ENCODE assay signal across 24 mouse cellular contexts in genomic region chr4:100435281-100436168, GRCm38 (mm10). TPM values are rescaled to one million over a fixed set of nuclear protein-coding genes. Genes with fewer than 3 reads are reported as not detected.
DNase-seq lines count a peak whose midpoint lies in the region; ATAC-seq and TF ChIP-seq lines count a peak whose summit lies in the region.
"Had no signal": no experiment of that assay in that cellular context is flagged by ENCODE, and none has a peak within 500 bp of the region (broad histone marks: within the 10 kb centered on the region; RNA-seq: fewer than 3 reads in every experiment).

No protein-coding gene starts in this region.

- no peaks in the 10 kb centered on the region for H3K36me3 ChIP-seq in embryonic facial prominence, embryonic 11.5 days (replicated peaks; ENCODE audit: control insufficient read depth, insufficient read depth, low read depth, low read length)
- peaks cover 2% of the 10 kb centered on the region; the same call in 1 of the 2 replicates for H3K36me3 ChIP-seq in embryonic facial prominence, embryonic 10.5 days (replicated peaks)
- no peaks in the 10 kb centered on the region for H3K36me3 ChIP-seq in lung, embryonic 14.5 days (ENCODE audit: insufficient read depth)
- H3K36me3 ChIP-seq in limb, embryonic 13.5 days, result peaks cover under 1% of the 10 kb centered on the region; the same call in 1 of the 2 replicates
- no peaks in the 10 kb centered on the region for H3K36me3 ChIP-seq in midbrain, embryonic 10.5 days
- H3K36me3 ChIP-seq: forebrain, embryonic 12.5 days; heart, embryonic 10.5 days; hindbrain, embryonic 13.5 days had no signal

- no peak for ATAC-seq in embryonic facial prominence, embryonic 11.5 days (replicated peaks; ENCODE audit: insufficient number of reproducible peaks, low FRiP score, low TSS enrichment, low read depth)
- peak; percentile 94 for ATAC-seq in lung, embryonic 14.5 days (ENCODE audit: insufficient read depth)
- peak; percentile 72; the same call in 1 of the 2 replicates for ATAC-seq in limb, embryonic 13.5 days (ENCODE audit: low FRiP score, low read depth)

- no peak overlapping the region for H3K27ac ChIP-seq in embryonic facial prominence, embryonic 11.5 days (replicated peaks; ENCODE audit: low read depth, low read length)
- no peak overlapping the region for H3K27ac ChIP-seq in embryonic facial prominence, embryonic 10.5 days (replicated peaks)
- 0 out of 2 replicates have a peak overlapping the region, but pooled peaks have one; percentile 19 for H3K27ac ChIP-seq in lung, embryonic 14.5 days (ENCODE audit: low read depth)
- no peak overlapping the region for H3K27ac ChIP-seq in limb, embryonic 13.5 days
- no peak overlapping the region for H3K27ac ChIP-seq in midbrain, embryonic 10.5 days (replicated peaks)
- H3K27ac ChIP-seq: forebrain, embryonic 12.5 days; heart, embryonic 10.5 days; hindbrain, embryonic 13.5 days had no signal

- 51% methylated on average over 8 of the region's 8 CpGs for whole genome bisulfite sequencing in embryonic facial prominence, embryonic 11.5 days
- whole genome bisulfite sequencing in embryonic facial prominence, embryonic 10.5 days, result 63% methylated on average over 8 of the region's 8 CpGs
- 20% methylated on average over 8 of the region's 8 CpGs for WGBS in lung, embryonic 14.5 days
- WGBS in limb, embryonic 13.5 days, result 21% methylated on average over 8 of the region's 8 CpGs
- WGBS in midbrain, embryonic 10.5 days, result 85% methylated on average over 8 of the region's 8 CpGs

- no peaks in the 10 kb centered on the region for H3K9me3 ChIP-seq in embryonic facial prominence, embryonic 11.5 days (replicated peaks; ENCODE audit: control insufficient read depth, low read length)
- no peaks in the 10 kb centered on the region for H3K9me3 ChIP-seq in embryonic facial prominence, embryonic 10.5 days
- no peaks in the 10 kb centered on the region for H3K9me3 ChIP-seq in lung, embryonic 14.5 days (ENCODE audit: low read depth, low read length)
- H3K9me3 ChIP-seq in limb, embryonic 13.5 days, result 0 out of 2 replicates have a peak, but pooled peaks cover under 1% of the 10 kb centered on the region
- H3K9me3 ChIP-seq in midbrain, embryonic 10.5 days (replicated peaks), result no peaks in the 10 kb centered on the region
- H3K9me3 ChIP-seq: forebrain, embryonic 12.5 days; heart, embryonic 10.5 days; hindbrain, embryonic 13.5 days had no signal

- no peak overlapping the region for H3K4me2 ChIP-seq in embryonic facial prominence, embryonic 11.5 days (ENCODE audit: low read depth, low read length)
- 0 out of 2 replicates have a peak overlapping the region, but pooled peaks have one; percentile 23 for H3K4me2 ChIP-seq in lung, embryonic 14.5 days
- no peak overlapping the region for H3K4me2 ChIP-seq in limb, embryonic 13.5 days (replicated peaks)
- H3K4me2 ChIP-seq: forebrain, embryonic 12.5 days; hindbrain, embryonic 13.5 days had no signal

- H3K27me3 ChIP-seq in embryonic facial prominence, embryonic 11.5 days (ENCODE audit: control insufficient read depth, insufficient read depth, low read length), result no peaks in the 10 kb centered on the region
- no peaks in the 10 kb centered on the region for H3K27me3 ChIP-seq in embryonic facial prominence, embryonic 10.5 days (replicated peaks; ENCODE audit: low read depth, poor library complexity, severe bottlenecking)
- no peaks in the 10 kb centered on the region for H3K27me3 ChIP-seq in lung, embryonic 14.5 days (ENCODE audit: insufficient read depth, low read length)
- H3K27me3 ChIP-seq in limb, embryonic 13.5 days, result peaks cover 32% of the 10 kb centered on the region; the same call in 1 of the 2 replicates
- H3K27me3 ChIP-seq in midbrain, embryonic 10.5 days (ENCODE audit: low read depth, poor library complexity, severe bottlenecking), result no peaks in the 10 kb centered on the region
- H3K27me3 ChIP-seq: forebrain, embryonic 12.5 days; hindbrain, embryonic 13.5 days had no signal

- DNase-seq in embryonic facial prominence, embryonic 11.5 days (ENCODE audit: low spot score), result peak; percentile 73
- no peak for DNase-seq in embryonic facial prominence, embryonic 10.5 days (ENCODE audit: low spot score)
- DNase-seq in lung, embryonic 14.5 days, result peak; percentile 95
- no peak for DNase-seq in lung, postnatal 10 days
- peak; percentile 44 for DNase-seq in embryo, embryonic 11.5 days (ENCODE audit: low read depth, low spot score)
- DNase-seq in adrenal gland, adult 2 months, result no peak
- no peak for DNase-seq in midbrain, embryonic 10.5 days (ENCODE audit: low spot score)
- DNase-seq: adrenal gland, postnatal 14 days; cerebellum, adult 18-20 months; cerebellum, postnatal 36 days; gastrocnemius, postnatal 36 days; heart, postnatal 14 days; kidney, postnatal 10 days; layer of hippocampus, adult 9-11 months; lung, adult 18-20 months; retina, postnatal 1 day; right cerebral cortex, postnatal 4 days; thymus, adult 2 months had no signal

- no peaks in the 10 kb centered on the region for H3K4me1 ChIP-seq in embryonic facial prominence, embryonic 11.5 days (ENCODE audit: control insufficient read depth, insufficient read depth, low read length)
- peaks cover 25% of the 10 kb centered on the region for H3K4me1 ChIP-seq in embryonic facial prominence, embryonic 10.5 days
- peaks cover 9% of the 10 kb centered on the region; the same call in 1 of the 2 replicates for H3K4me1 ChIP-seq in lung, embryonic 14.5 days (ENCODE audit: insufficient read depth)
- H3K4me1 ChIP-seq in limb, embryonic 13.5 days, result peaks cover 16% of the 10 kb centered on the region
- no peaks in the 10 kb centered on the region for H3K4me1 ChIP-seq in midbrain, embryonic 10.5 days
- H3K4me1 ChIP-seq: forebrain, embryonic 12.5 days; heart, embryonic 10.5 days; hindbrain, embryonic 13.5 days had no signal

- no peak overlapping the region for H3K9ac ChIP-seq in embryonic facial prominence, embryonic 11.5 days (replicated peaks; ENCODE audit: low read length)
- no peak overlapping the region for H3K9ac ChIP-seq in lung, embryonic 14.5 days
- H3K9ac ChIP-seq in limb, embryonic 13.5 days, result no peak overlapping the region
- H3K9ac ChIP-seq: forebrain, embryonic 12.5 days; hindbrain, embryonic 13.5 days had no signal

- H3K4me3 ChIP-seq in embryonic facial prominence, embryonic 11.5 days (ENCODE audit: low read depth, low read length), result no peak overlapping the region
- H3K4me3 ChIP-seq in embryonic facial prominence, embryonic 10.5 days, result no peak overlapping the region
- no peak overlapping the region for H3K4me3 ChIP-seq in lung, embryonic 14.5 days (ENCODE audit: low read depth, low read length)
- no peak overlapping the region for H3K4me3 ChIP-seq in limb, embryonic 13.5 days
- no peak overlapping the region for H3K4me3 ChIP-seq in midbrain, embryonic 10.5 days
- H3K4me3 ChIP-seq: forebrain, embryonic 12.5 days; heart, embryonic 10.5 days; hindbrain, embryonic 13.5 days had no signal

- TF ChIP-seq CTCF in lung, embryonic 14.5 days (IDR thresholded peaks at IDR 0.05; ENCODE audit: low read depth), result no peak

RNA-seq across cellular contexts. Expression of gene Ube2u, which starts 43.1 kb away (rescaled TPM):
- 0.45 and 0.77 TPM in 2 replicates for polyA plus RNA-seq in embryonic facial prominence, embryonic 11.5 days (2014; fragmentation: Nextera tagmentation; extraction: Ambion mirVana)
- polyA plus RNA-seq in embryonic facial prominence, embryonic 10.5 days (2016; fragmentation: Nextera tagmentation; extraction: Ambion mirVana), result 0.59 and 0.73 TPM in 2 replicates
- polyA plus RNA-seq in lung, embryonic 14.5 days (2014; fragmentation: Nextera tagmentation; extraction: Ambion mirVana), result 0.22 and 0.42 TPM in 2 replicates
- polyA plus RNA-seq in limb, embryonic 13.5 days (2015; fragmentation: Nextera tagmentation; extraction: Ambion mirVana), result 0.17 and 0.18 TPM in 2 replicates
- total RNA-seq in adrenal gland, adult 2 months (2021), result under 1 TPM; 0.17 to 0.37 TPM
- not detected in 2 replicates for polyA plus RNA-seq in adrenal gland, adult 2 months (2012; rRNA removed)
- polyA plus RNA-seq in midbrain, embryonic 10.5 days (2016; fragmentation: Nextera tagmentation; extraction: Ambion mirVana), result 0.53 and 0.78 TPM in 2 replicates
- total RNA-seq: adrenal gland, postnatal 14 days; gastrocnemius, postnatal 36 days; heart, postnatal 14 days; megakaryocyte-erythroid progenitor cell, adult 5-6 weeks; neutrophil, adult 5-6 weeks had no signal
- polyA plus RNA-seq: thymus, adult 2 months had no signal

Comparison
In these comparisons a context has a peak if more than half of its experiments do, and no peak if none do; other contexts are left out.
1. DNase-seq: peak in embryonic facial prominence, embryonic 11.5 days (single experiment), lung, embryonic 14.5 days (single experiment) and embryo, embryonic 11.5 days (single experiment); none in embryonic facial prominence, embryonic 10.5 days (single experiment), lung, postnatal 10 days (single experiment), adrenal gland, adult 2 months (single experiment) and midbrain, embryonic 10.5 days (single experiment).